Mouse (Mus musculus) spleen, adult 2 months (tissue): Measurements from ENCODE around the gene Lypd8. TPM values are rescaled to one million over a fixed set of nuclear protein-coding genes. Genes with fewer than 3 reads are reported as not detected.

Experiments used
- DNase-seq, 2 experiments: peaks; one replicate each; pipeline versions ENCODE4 v3.0.0 to v3.0.0-alpha.2; 2012 to 2021; ENCODE audit warnings: low spot score in 2 of 2, low read depth in 1 of 2
- H3K27ac ChIP-seq: fragments of 200-500 bp; 2 replicates; pipeline ENCODE4 v1.5.1; 2012; ENCODE audit warnings: low read length, inconsistent platforms; ENCODE audit not compliant: insufficient read depth
- H3K27me3 ChIP-seq: fragments of 200-500 bp; 2 replicates; pipeline ENCODE4 v1.6.1; 2012; ENCODE audit warnings: mild to moderate bottlenecking, moderate library complexity, low read length, inconsistent platforms; ENCODE audit not compliant: control insufficient read depth, insufficient read depth
- H3K36me3 ChIP-seq: fragments of 200-500 bp; 2 replicates; pipeline ENCODE4 v1.6.1; 2012; ENCODE audit warnings: mild to moderate bottlenecking, low read length, inconsistent platforms; ENCODE audit not compliant: control insufficient read depth, insufficient read depth
- H3K4me1 ChIP-seq: fragments of 200-500 bp; 2 replicates; pipeline ENCODE4 v1.6.1; 2011; ENCODE audit warnings: inconsistent platforms; ENCODE audit not compliant: control insufficient read depth, insufficient read depth, insufficient read length
- H3K4me3 ChIP-seq: fragments of 200-500 bp; 2 replicates; pipeline ENCODE4 v1.5.1; 2011; ENCODE audit warnings: mild to moderate bottlenecking, inconsistent platforms; ENCODE audit not compliant: insufficient read depth, insufficient read length; ENCODE audit errors: extremely low read depth
- CTCF ChIP-seq: fragments of 200-500 bp; IDR thresholded peaks from 2 replicates; pipeline ENCODE4 v1.5.1; 2011; ENCODE audit warnings: mild to moderate bottlenecking, inconsistent platforms; ENCODE audit not compliant: insufficient read depth, insufficient read length, insufficient replicate concordance; ENCODE audit errors: extremely low read depth
- POLR2A ChIP-seq: fragments of 200-500 bp; IDR thresholded peaks from 2 replicates; pipeline ENCODE4 v1.6.1; 2011; ENCODE audit warnings: low read depth, low read length, inconsistent platforms
- WGBS: fragments of 180-500 bp; shearing (Covaris S2); methylation state at CpG from one replicate; pipeline ENCODE4 v1.1.7; 2018; 5-methylcytosine and 5-hydroxymethylcytosine counted together
- polyA plus RNA-seq: library from polyadenylated mRNA; depleted of rRNA; stranded (reverse); fragments of >200 nt; gene quantifications from 2 replicates; pipeline ENCODE4 v1.2.3, GENCODE M21; 2012; rRNA removed

Gene Lypd8
- polyA plus RNA-seq, 1 experiment: 0.35 TPM

DNA sequence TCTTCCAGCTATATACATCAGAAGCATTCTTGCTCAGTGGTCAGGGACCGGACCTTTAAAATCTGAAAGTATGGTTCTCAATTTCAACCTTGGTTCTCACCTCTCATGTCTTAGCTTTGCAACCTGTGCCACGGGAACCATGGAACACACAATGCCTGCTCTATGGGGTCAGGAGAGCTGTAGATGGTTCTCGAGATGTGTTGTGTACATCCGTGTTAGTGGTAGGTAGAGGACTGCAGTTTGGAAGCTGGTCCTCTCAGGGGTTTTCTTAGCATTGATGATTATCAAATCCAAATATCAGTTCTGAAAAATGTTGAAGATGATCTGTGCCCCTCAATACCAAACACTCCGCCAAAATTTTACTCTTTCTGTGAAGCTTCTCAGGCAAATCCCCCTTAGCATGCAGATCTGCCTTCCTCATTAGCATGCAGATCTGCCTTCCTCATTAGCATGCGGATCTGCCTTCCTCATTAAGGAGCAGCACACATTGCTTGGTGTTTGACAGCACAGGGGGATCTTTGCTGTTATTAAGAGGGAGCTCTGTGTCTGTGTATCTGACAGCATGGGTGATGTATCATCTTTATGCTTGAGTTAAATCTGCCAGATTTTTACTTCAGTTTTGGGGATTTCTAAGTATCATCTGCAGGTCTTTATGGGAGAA, 21.3 kb downstream of the Lypd8 start:
- H3K4me3 ChIP-seq: no peak overlapping the region
- WGBS: 52% methylated on average over 6 of the region's 6 CpGs
- no peaks in the 10 kb centered on the region for H3K27me3 ChIP-seq
- TF ChIP-seq CTCF: no peak
- no peak for TF ChIP-seq POLR2A
- H3K36me3 ChIP-seq: no peaks in the 10 kb centered on the region
- no peaks in the 10 kb centered on the region for H3K4me1 ChIP-seq
- no peak for DNase-seq
- H3K27ac ChIP-seq: no peak overlapping the region

DNA sequence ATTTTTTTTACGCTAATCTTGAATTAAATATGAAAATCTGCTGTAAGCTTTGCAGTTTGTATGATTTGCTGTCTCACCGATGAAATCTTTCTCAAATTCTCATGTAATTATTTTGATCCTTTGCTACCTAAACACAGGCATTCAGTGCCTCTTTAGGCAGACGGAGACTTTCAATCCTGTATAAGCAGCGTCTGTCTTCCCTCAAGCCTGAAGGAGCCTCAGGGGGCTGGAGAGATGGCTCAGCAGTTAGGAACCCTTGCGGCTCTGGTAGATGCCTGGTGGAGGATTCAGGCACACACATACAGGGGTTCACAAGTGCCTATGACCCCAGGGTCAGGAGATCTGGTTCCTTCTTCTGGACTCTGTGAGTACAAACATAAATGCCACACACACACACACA, 21.8 kb downstream of the Lypd8 start:
- DNase-seq: no peak
- no peak for TF ChIP-seq POLR2A
- no peak for TF ChIP-seq CTCF
- Histone ChIP-seq H3K36me3 (no peaks in the 10 kb centered on the region), H3K27me3 (no peaks in the 10 kb centered on the region), H3K4me1 (no peaks in the 10 kb centered on the region), H3K4me3 (no peak overlapping the region), H3K27ac (no peak overlapping the region)
- WGBS: 68% methylated on average over 5 of the region's 5 CpGs

GRCm38 (mm10) chr11:58408066-58408465, 29.2 kb downstream of the Lypd8 start:
- TF ChIP-seq POLR2A (no peak), CTCF (no peak)
- no peak overlapping the region for H3K4me3 ChIP-seq
- H3K27ac ChIP-seq: no peak overlapping the region
- WGBS: 83% methylated on average over 3 of the region's 3 CpGs
- no peaks in the 10 kb centered on the region for H3K27me3 ChIP-seq
- no peaks in the 10 kb centered on the region for H3K4me1 ChIP-seq
- DNase-seq: no peak
- no peaks in the 10 kb centered on the region for H3K36me3 ChIP-seq

DNA sequence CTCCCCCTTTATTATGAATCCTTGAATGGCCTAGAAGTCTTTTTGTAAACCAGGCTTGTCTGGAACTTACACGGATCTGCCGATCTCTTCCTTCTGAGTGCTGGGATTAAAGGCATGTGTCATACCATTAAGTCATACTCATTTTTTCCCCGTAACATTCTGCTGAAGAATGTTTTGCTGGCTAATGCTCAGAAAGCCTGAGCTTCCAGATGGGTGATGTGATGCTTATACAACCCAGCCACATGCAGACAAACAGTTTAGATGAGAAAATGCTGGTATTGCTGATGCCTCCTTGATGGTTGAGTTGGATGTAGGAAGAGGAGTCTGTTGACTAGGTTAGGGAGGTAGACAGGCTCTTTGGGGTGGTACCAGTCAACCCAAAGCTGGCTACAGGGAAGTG, 39.5 kb downstream of the Lypd8 start:
- no peak for DNase-seq
- no peaks in the 10 kb centered on the region for H3K4me1 ChIP-seq
- no peak overlapping the region for H3K27ac ChIP-seq
- TF ChIP-seq CTCF: no peak
- no peak for TF ChIP-seq POLR2A
- no peak overlapping the region for H3K4me3 ChIP-seq
- H3K27me3 ChIP-seq: no peaks in the 10 kb centered on the region
- no peaks in the 10 kb centered on the region for H3K36me3 ChIP-seq
- WGBS: 86% methylated on average over 3 of the region's 3 CpGs

DNA sequence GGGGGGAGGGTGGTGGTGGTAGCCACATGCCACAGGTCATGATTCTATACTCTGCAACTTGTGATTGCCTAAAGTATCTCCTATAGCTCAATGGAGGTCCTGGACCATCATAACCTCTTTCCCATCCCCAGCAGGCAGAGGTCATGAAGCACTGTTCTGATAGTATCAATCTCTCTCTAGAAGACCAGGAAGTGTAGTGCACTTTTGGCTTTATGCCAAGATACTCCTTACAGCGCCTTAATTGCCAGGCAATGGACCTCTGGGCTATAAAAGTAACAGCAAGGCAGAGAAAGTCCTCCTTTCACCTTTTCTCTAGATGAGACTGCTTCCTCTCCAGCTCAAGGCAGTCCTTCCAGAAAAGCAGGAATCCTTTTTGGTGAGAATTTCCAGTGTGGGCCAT, 42.0 kb downstream of the Lypd8 start, which contains the start of gene 1810065E05Rik:
1810065E05Rik (plus strand) TSS at position 297 of the 400 bp plus-strand sequence.
- no peaks in the 10 kb centered on the region for H3K27me3 ChIP-seq
- no peak for TF ChIP-seq CTCF
- no peak for TF ChIP-seq POLR2A
- 52% methylated on average over 1 of the region's 1 CpGs for WGBS

GRCm38 (mm10) chr11:58432259-58432658, 53.4 kb downstream of the Lypd8 start, which contains the start of gene Gm12253:
Gene Gm12253 (plus strand): TSS chr11:58432559.
- TF ChIP-seq POLR2A (no peak), CTCF (no peak)
- no peak for DNase-seq
- 82% methylated on average over 3 of the region's 3 CpGs for WGBS

More for the DNA sequence above, 42.0 kb downstream of the Lypd8 start, which contains the start of gene 1810065E05Rik:
- Histone ChIP-seq H3K36me3 (no peaks in the 10 kb centered on the region), H3K4me3 (no peak within 1 kb of the TSS), H3K27ac (no peak within 1 kb of the TSS), H3K4me1 (no peaks in the 10 kb centered on the region)
- no peak for DNase-seq

GRCm38 (mm10) chr11:58437866-58438265, 59.0 kb downstream of the Lypd8 start:
- H3K4me3 ChIP-seq: no peak overlapping the region
- no peak for DNase-seq
- WGBS: 42% methylated on average over 5 of the region's 5 CpGs

More at GRCm38 (mm10) chr11:58432259-58432658, 53.4 kb downstream of the Lypd8 start, which contains the start of gene Gm12253:
- Histone ChIP-seq H3K27ac (no peak within 1 kb of the TSS), H3K27me3 (no peaks in the 10 kb centered on the region), H3K4me1 (no peaks in the 10 kb centered on the region), H3K4me3 (no peak within 1 kb of the TSS), H3K36me3 (no peaks in the 10 kb centered on the region)

More at GRCm38 (mm10) chr11:58437866-58438265, 59.0 kb downstream of the Lypd8 start:
- no peak overlapping the region for H3K27ac ChIP-seq
- no peaks in the 10 kb centered on the region for H3K4me1 ChIP-seq
- H3K36me3 ChIP-seq: no peaks in the 10 kb centered on the region
- no peaks in the 10 kb centered on the region for H3K27me3 ChIP-seq
- TF ChIP-seq POLR2A (no peak), CTCF (no peak)

Other genes with a start within 250 kb of the Lypd8 start
- 6.1 and 6.9 TPM in 2 replicates for gene Gemin5, start 210.5 kb upstream of the Lypd8 start, polyA plus RNA-seq
- 15.5 and 15.9 TPM in 2 replicates for gene Mrpl22, start 207.4 kb upstream of the Lypd8 start, polyA plus RNA-seq
- 25.4 and 27.3 TPM in 2 replicates for gene Igtp, start 179.5 kb upstream of the Lypd8 start, polyA plus RNA-seq
- 18.3 and 21.1 TPM in 2 replicates for gene Irgm2, start 179.4 kb upstream of the Lypd8 start, polyA plus RNA-seq
- gene 4930438A08Rik, start 104.2 kb upstream of the Lypd8 start, polyA plus RNA-seq: 0.53 and 0.63 TPM in 2 replicates
- gene Zfp692, start 72.0 kb upstream of the Lypd8 start, polyA plus RNA-seq: 17.6 and 23.7 TPM in 2 replicates
- gene Zfp672, start 48.7 kb upstream of the Lypd8 start, polyA plus RNA-seq: 17.5 and 23.3 TPM in 2 replicates
- 16.0 and 16.3 TPM in 2 replicates for gene Sh3bp5l, start 48.3 kb upstream of the Lypd8 start, polyA plus RNA-seq
- 0.08 TPM in 1 of 2 replicates, not detected in the other for gene 1810065E05Rik, start 42.1 kb downstream of the Lypd8 start, polyA plus RNA-seq
- 0.08 and 0.11 TPM in 2 replicates for gene Gm12253, start 53.5 kb downstream of the Lypd8 start, polyA plus RNA-seq
- gene Lypd9, start 73.9 kb downstream of the Lypd8 start, polyA plus RNA-seq: not detected in 2 replicates
- gene Olfr30, start 83.2 kb downstream of the Lypd8 start, polyA plus RNA-seq: not detected in 2 replicates
- gene Olfr332, start 113.5 kb downstream of the Lypd8 start, polyA plus RNA-seq: not detected in 2 replicates
- not detected in 2 replicates for gene Olfr331, start 123.5 kb downstream of the Lypd8 start, polyA plus RNA-seq
- gene Olfr330, start 155.8 kb downstream of the Lypd8 start, polyA plus RNA-seq: not detected in 2 replicates
- 0.12 TPM in 1 of 2 replicates, not detected in the other for gene Olfr329-ps, start 167.4 kb downstream of the Lypd8 start, polyA plus RNA-seq
- 0.08 TPM in 1 of 2 replicates, not detected in the other for gene Olfr328, start 176.6 kb downstream of the Lypd8 start, polyA plus RNA-seq
- not detected in 2 replicates for gene Olfr224, start 191.5 kb downstream of the Lypd8 start, polyA plus RNA-seq
- gene Olfr325, start 198.7 kb downstream of the Lypd8 start, polyA plus RNA-seq: not detected in 2 replicates
- gene Olfr324, start 216.1 kb downstream of the Lypd8 start, polyA plus RNA-seq: not detected in 2 replicates
- not detected in 2 replicates for gene 2210407C18Rik, start 237.0 kb downstream of the Lypd8 start, polyA plus RNA-seq